Mouse (Mus musculus): Measurements from ENCODE around the gene Olfr410. TPM values are rescaled to one million over a fixed set of nuclear protein-coding genes. Genes with fewer than 3 reads are reported as not detected.

Olfr410 gene
- total RNA-seq (2015; ENCODE audit: low replicate concordance), result not detected in 2 replicates
- not detected in 2 replicates for total RNA-seq (2017; ENCODE audit: low replicate concordance)

GRCm38 (mm10) chr11:74337931-74338330 is at the start of gene Olfr410:
Gene Olfr410, minus strand, starts transcription at chr11:74338031.
- ATAC-seq (replicated peaks; ENCODE audit: low FRiP score, poor library complexity, severe bottlenecking), result no peak

- ATAC-seq (replicated peaks; ENCODE audit: low FRiP score, poor library complexity, severe bottlenecking), result no peak
These were observed 49.4 kb upstream of the Olfr410 start for GRCm38 (mm10) chr11:74387203-74387602.

- ATAC-seq (replicated peaks; ENCODE audit: low FRiP score, poor library complexity, severe bottlenecking), result no peak
These were observed 47.8 kb upstream of the Olfr410 start for GRCm38 (mm10) chr11:74385674-74386073.

- no peak for ATAC-seq (replicated peaks; ENCODE audit: low FRiP score, poor library complexity, severe bottlenecking)
These were observed 41.5 kb upstream of the Olfr410 start for GRCm38 (mm10) chr11:74379166-74379873.

- no peak for ATAC-seq (replicated peaks; ENCODE audit: low FRiP score, poor library complexity, severe bottlenecking)
These were observed 39.0 kb upstream of the Olfr410 start for GRCm38 (mm10) chr11:74376847-74377246.

GRCm38 (mm10) chr11:74371393-74372100 is 33.7 kb upstream of the Olfr410 start:
- ATAC-seq (replicated peaks; ENCODE audit: low FRiP score, poor library complexity, severe bottlenecking), result no peak

GRCm38 (mm10) chr11:74361769-74362168 is 23.9 kb upstream of the Olfr410 start, which contains the start of gene Olfr412:
Gene Olfr412, plus strand, starts transcription at chr11:74362069.
- no peak for ATAC-seq (replicated peaks; ENCODE audit: low FRiP score, poor library complexity, severe bottlenecking)

GRCm38 (mm10) chr11:74352550-74352949 is 14.7 kb upstream of the Olfr410 start, which contains the start of gene Olfr411:
Gene Olfr411, minus strand, starts transcription at chr11:74352650.
- ATAC-seq (replicated peaks; ENCODE audit: low FRiP score, poor library complexity, severe bottlenecking), result no peak

- ATAC-seq (replicated peaks; ENCODE audit: low FRiP score, poor library complexity, severe bottlenecking), result no peak
These were observed 9.1 kb downstream of the Olfr410 start for GRCm38 (mm10) chr11:74328781-74329180.

- ATAC-seq (replicated peaks; ENCODE audit: low FRiP score, poor library complexity, severe bottlenecking), result no peak
These were observed 11.8 kb downstream of the Olfr410 start for GRCm38 (mm10) chr11:74326044-74326443.

- ATAC-seq (replicated peaks; ENCODE audit: low FRiP score, poor library complexity, severe bottlenecking), result no peak
These were observed 50.6 kb downstream of the Olfr410 start for GRCm38 (mm10) chr11:74287256-74287655.

GRCm38 (mm10) chr11:74283436-74283835 is 54.4 kb downstream of the Olfr410 start, which contains the start of gene Olfr59:
Gene Olfr59, plus strand, starts transcription at chr11:74283736.
- no peak for ATAC-seq (replicated peaks; ENCODE audit: low FRiP score, poor library complexity, severe bottlenecking)

Other genes with a start within 250 kb of the Olfr410 start
- gene Olfr401, start 224.3 kb downstream of the Olfr410 start, total RNA-seq (2015; ENCODE audit: low replicate concordance), result not detected in 2 replicates
- gene Olfr401, start 224.3 kb downstream of the Olfr410 start, total RNA-seq (2017; ENCODE audit: low replicate concordance), result not detected in 2 replicates
- not detected in 2 replicates for gene Olfr402, start 184.5 kb downstream of the Olfr410 start, total RNA-seq (2015; ENCODE audit: low replicate concordance)
- not detected in 2 replicates for gene Olfr402, start 184.5 kb downstream of the Olfr410 start, total RNA-seq (2017; ENCODE audit: low replicate concordance)
- gene Olfr403, start 151.8 kb downstream of the Olfr410 start, total RNA-seq (2015; ENCODE audit: low replicate concordance), result not detected in 2 replicates
- not detected in 2 replicates for gene Olfr403, start 151.8 kb downstream of the Olfr410 start, total RNA-seq (2017; ENCODE audit: low replicate concordance)
- not detected in 2 replicates for gene Olfr43, start 126.7 kb downstream of the Olfr410 start, total RNA-seq (2015; ENCODE audit: low replicate concordance)
- not detected in 2 replicates for gene Olfr43, start 126.7 kb downstream of the Olfr410 start, total RNA-seq (2017; ENCODE audit: low replicate concordance)
- gene Olfr406, start 78.2 kb downstream of the Olfr410 start, total RNA-seq (2015; ENCODE audit: low replicate concordance), result not detected in 2 replicates
- not detected in 2 replicates for gene Olfr406, start 78.2 kb downstream of the Olfr410 start, total RNA-seq (2017; ENCODE audit: low replicate concordance)
- not detected in 2 replicates for gene Olfr59, start 54.3 kb downstream of the Olfr410 start, total RNA-seq (2015; ENCODE audit: low replicate concordance)
- not detected in 2 replicates for gene Olfr59, start 54.3 kb downstream of the Olfr410 start, total RNA-seq (2017; ENCODE audit: low replicate concordance)
- gene Olfr411, start 14.6 kb upstream of the Olfr410 start, total RNA-seq (2015; ENCODE audit: low replicate concordance), result not detected in 2 replicates
- not detected in 2 replicates for gene Olfr411, start 14.6 kb upstream of the Olfr410 start, total RNA-seq (2017; ENCODE audit: low replicate concordance)
- gene Olfr412, start 24.0 kb upstream of the Olfr410 start, total RNA-seq (2015; ENCODE audit: low replicate concordance), result not detected in 2 replicates
- gene Olfr412, start 24.0 kb upstream of the Olfr410 start, total RNA-seq (2017; ENCODE audit: low replicate concordance), result not detected in 2 replicates

Measured in erythroid progenitor cell, adult 5-6 weeks (primary cell).